Mouse (Mus musculus) WW6 (cell line): ENCODE measurements around the gene Ercc6.

Source experiments
- DNase-seq: peaks from one replicate; pipeline ENCODE4 v3.0.0-alpha.2; 2013; ENCODE audit warnings: low read depth, low spot score

The Ercc6 gene

DNA sequence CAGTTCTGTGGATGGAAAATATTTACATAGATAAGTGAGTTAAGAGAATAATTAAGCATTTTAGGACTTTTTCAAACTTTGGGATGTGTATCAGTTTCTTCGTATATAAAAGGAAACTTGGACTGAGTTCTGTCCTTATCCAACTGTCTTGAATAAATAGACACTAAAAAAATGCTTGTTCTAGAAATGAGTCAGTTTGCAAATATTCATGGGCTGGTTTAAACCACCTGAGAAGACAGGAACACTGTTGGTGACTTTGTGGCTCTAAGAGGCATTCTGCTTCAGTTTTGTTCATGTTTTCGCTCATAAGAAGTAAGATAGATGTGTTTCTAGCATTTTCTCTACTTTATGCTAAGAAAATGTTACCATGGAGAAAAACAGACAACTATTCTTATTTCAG is 5.2 kb downstream of the Ercc6 start:
- DNase-seq = no peak

DNA sequence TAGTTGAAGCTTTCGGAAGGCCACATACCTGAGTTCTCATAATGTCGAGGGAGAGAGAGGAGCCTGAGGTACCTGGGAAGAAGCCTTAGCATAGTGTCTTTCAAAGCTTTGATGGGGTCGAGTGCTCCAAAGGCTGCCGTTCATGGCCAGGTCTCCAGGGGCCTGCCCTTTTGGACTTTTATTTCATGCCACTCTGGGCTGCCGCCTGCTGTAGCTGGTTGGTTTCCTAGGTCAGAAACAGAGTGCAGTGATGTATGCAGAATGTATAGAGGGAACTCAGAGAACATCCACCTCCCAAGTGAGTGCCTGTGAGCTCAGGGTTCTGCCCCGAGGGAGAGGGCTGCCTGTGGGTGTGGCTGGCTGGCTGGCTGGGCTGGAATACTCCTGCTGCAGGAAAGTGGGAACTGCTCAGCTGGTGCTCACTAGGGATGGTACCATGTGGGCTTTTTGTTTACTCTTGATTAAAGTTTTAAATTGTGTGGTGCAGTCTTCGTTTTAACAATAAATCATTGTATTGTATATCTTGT is 7.1 kb downstream of the Ercc6 start:
- DNase-seq = no peak

DNA sequence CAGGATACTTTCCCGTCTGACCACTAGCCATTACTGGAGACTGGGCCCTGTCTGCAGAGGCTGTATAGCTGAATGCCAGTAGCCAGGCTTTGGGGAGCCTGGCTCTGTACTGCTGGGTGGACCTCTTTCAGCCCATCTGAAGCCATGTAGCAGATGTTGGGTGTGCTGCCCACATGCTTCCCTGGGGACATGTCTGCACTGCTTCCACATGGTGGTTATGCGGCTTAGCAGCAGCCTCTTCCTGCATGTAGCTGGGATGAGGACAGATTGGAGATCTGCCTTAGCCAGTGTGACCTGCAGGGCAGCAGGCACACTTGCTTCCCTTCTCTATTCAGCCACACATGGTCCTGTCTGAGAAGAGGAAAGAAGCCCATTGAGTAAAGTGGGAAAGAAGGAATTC is 9.0 kb downstream of the Ercc6 start:
- no peak for DNase-seq

DNA sequence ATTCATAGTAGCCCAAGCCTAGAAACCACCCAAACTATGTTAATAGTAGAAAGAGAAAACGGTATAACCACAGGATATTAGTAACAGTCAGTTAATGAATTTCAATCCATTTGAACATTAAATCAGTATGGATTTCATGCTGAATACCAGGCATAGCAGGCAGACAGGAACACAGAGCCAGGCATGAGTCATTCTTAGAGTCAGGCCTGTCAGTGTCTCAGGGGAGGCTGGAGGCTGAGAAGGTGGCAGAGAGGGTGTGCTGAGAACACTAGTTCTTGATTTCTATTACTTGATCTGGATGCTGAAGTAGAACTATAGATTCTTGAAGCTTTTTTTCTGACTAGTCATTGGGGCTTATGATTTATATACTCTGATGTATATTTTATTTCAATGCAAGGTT is 10.8 kb downstream of the Ercc6 start:
- no peak for DNase-seq

DNA sequence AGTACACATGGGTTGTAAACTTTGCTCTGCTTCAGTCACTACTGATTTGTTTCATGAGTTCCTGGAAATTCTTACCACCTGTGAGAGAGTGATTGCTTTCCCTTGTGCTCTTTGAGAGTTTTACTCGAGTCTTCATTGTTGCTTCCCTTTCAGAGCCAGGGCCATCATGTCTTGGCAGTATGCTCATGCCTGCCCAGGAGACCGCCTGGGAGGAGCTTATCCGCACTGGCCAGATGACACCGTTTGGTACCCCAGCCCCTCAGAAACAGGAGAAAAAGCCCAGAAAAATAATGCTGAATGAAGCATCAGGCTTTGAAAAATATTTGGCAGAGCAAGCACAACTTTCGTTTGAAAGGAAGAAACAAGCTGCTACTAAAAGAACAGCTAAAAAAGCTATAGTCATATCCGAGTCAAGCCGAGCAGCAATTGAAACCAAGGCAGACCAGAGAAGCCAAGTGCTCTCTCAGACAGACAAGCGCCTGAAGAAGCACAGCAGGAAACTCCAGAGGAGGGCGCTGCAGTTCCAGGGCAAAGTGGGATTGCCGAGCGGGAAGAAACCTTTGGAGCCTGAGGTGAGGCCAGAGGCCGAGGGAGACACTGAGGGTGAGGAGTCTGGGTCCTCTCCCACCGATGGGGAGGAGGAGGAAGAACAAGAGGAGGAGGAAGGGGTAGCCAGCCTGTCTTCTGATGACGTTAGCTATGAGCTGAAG is 12.8 kb downstream of the Ercc6 start:
- DNase-seq = no peak

GRCm38 (mm10) chr14:32527211-32527610 is 13.9 kb downstream of the Ercc6 start:
- no peak for DNase-seq

DNA sequence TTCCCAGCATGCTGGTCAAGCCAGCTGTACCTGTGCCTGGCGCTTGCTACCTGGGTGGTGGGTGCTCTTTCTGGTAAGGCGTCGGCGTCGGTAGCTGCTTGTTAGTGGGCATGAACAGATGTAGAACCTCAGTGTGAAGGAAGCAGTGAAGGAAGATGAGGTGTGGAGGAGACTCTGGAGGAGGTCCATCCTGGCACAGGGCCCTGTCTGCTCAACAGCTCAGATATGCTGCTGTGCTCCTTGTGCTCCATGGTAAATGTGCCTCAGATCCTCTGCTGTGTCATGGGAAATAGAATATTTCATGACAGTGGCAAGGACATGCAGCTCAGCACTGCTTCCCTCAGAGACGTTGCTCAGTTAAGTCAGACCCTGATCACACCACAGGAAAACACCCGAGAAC is 15.7 kb downstream of the Ercc6 start:
- no peak for DNase-seq

DNA sequence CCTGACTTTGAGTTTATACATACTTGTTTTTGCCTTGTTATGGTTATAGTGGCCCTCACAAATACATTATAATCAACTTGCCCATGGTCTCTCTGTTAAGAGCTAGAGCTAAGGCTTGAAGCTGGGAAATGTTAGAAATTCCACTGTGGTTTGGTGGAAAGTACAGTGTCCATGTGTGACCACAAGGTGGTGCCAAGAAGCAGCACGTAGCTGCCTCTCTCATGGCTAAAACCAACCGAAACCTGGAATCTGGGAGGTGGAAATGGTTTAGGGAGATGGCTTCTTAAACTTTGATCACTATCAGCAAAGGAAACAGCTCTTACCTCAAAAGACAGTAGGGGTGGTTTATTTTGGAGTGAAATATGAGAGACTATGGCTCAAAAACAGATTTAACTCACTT is 17.6 kb downstream of the Ercc6 start:
- DNase-seq = no peak

- DNase-seq = no peak
Observed at GRCm38 (mm10) chr14:32531371-32531770, 18.1 kb downstream of the Ercc6 start.

GRCm38 (mm10) chr14:32532381-32533147 is 19.2 kb downstream of the Ercc6 start:
- no peak for DNase-seq

DNA sequence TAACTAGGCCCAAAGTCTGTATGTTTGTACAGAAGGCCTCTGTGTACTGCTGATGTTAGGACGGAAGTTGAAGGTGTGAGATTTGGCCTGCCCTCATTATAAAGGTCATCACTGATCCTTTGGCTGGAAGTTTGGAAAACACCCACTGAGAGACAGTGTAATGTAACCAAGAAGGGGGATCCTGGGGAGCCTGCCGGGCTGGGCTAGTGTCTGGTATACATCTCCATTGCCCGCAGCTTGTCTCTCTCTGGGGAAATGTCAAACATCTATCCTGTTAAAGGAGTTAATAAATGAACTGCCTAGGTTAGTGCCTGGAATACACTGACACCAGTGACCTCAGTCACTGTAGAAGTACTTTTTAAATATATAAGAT is 19.8 kb downstream of the Ercc6 start:
- no peak for DNase-seq

DNA sequence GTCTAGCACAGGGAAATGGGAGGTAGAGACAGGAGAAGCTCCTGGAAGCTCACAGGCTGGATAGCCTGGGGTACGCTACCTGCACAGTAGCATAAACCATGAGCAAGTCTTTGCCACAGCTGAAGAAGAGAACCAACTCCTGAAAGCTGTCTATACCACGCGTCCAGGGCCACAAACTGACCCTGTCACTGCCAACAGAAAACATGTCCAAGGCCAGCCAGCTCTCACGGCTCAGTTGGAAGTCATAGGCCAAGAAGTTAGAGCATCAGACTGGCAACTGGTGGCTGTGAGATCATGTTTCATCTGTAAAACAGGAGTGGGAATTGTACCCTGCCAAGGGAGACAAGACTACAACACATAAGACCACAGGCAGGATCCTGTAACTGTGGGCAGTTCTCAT is 20.3 kb downstream of the Ercc6 start:
- no peak for DNase-seq

GRCm38 (mm10) chr14:32534137-32534536 is 20.8 kb downstream of the Ercc6 start:
- DNase-seq = no peak

DNA sequence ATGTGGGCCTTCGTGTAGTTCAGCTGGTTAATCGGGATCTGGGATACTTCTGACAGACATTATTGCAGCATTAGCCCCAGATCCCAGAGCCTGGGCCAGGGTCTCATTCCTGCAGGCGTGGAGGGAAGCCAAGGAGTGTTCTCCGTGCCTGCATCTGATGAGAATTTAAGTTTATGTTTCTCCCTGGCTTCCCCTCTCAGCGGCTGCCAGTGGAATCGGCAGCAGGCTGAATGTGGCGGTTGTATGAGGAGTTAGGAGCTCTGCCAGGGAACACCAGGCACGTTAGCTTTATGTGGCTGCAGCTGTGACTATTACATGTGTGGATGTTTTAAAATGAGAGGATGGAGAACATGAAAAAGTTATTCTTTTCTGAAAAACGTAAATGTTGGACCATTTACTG is 23.4 kb downstream of the Ercc6 start:
- no peak for DNase-seq

DNA sequence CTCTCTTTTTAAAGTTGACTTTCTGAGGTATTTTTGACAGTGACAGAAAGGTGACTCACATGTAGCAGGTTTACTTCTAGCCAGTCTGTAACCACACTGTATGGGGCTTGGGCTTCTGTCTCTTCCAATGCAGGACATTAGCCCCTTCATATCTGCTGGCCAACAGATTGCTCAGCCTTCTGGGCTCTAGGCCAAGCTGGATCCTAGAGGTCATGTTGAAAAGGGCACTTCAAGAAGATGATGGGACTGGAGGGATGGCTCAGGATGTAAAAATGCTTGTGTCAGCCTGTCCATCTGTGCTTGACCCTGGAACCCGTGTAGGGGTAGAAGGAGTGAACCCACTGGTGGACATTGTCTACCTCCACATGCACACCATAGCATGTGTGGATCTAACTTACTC is 24.8 kb downstream of the Ercc6 start:
- no peak for DNase-seq

DNA sequence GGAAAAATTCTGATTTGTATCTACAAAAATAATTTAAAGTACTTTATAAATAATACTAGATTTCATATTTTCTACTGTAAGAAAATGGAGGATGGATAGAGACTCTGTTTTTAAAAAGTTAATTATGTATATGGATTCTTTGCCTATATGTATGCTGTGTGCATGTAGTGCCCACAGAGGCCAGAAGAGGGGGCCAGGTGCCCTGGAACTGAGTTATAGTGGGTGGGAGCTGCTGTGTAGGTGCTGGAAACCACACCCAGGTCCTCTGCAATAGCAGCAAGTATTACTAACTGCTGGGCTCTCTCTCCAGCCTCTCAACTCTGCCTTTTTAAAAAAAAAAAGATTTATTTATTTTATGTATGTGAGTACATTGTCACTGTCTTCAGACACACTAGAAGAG is 29.8 kb downstream of the Ercc6 start:
- no peak for DNase-seq

DNA sequence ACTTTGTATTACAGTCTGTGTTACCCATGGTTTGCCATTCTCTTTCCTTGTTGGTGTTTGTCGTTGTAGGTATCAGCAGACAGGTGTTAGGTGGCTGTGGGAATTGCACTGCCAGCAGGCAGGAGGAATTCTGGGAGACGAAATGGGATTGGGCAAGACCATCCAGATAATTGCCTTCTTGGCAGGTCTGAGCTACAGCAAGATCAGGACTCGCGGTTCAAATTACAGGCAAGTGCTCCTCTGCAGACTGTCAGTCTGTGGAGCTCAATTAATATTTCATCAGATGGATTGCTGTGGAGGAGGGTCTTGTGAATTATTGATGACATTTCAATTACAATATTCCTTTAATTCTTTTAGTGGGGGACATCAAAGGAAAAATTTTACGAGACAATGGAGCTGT is 33.4 kb downstream of the Ercc6 start:
- no peak for DNase-seq

DNA sequence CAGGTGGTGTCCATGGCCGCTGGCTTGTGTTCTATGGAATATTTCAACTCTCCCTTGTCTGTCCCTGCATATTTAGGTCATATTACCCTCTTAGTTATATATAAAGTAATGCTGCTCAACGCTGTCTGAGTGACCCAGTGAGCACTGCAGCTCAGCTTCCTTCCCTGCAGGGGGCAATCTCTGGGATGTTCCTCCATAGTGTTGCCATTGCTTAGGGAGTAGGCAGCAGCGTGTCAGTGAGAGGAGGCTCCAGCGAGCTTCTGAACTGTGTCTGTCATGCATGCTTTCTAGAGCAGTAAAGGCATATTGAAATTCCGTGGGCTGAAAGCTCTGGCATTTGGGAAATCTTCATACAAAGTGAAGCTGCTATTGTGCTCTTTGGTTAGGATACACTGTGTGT is 38.5 kb downstream of the Ercc6 start:
- no peak for DNase-seq

DNA sequence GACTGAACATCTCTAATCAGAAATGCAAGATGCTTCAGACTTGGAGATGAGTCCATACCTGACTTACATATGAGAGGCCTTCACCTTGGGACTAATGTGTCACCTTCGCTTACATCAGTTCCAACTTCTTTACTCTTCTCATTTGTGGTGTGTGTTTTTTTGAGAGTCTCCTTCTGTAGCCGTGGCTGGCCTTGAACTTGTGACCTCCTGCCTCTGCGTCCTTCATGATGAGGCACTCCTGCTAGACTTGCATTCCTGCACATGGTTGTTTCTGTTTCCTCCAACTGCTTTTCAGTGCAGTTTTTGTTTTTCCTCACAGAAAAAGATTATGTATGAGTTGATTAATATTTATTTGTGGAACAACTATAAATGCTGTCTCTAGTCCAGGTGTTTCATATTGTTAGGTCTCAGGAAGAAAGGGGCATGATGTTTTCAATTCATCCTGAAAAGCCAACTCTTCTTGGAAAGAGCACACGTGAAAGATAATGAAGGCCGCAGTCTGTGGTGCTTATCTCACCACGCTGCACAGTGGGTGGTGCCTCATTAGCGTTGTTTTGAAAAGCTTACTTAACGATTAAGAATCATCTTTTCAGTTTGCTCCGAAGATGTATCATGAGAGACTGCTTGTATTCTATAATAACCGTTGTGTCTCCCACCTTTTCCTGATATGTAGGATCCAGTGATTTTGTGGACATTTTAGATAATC is 40.0 kb downstream of the Ercc6 start:
- no peak for DNase-seq

GRCm38 (mm10) chr14:32554860-32555526 is 41.7 kb downstream of the Ercc6 start:
- DNase-seq = no peak

GRCm38 (mm10) chr14:32561428-32561827 is 48.1 kb downstream of the Ercc6 start:
- no peak for DNase-seq

DNA sequence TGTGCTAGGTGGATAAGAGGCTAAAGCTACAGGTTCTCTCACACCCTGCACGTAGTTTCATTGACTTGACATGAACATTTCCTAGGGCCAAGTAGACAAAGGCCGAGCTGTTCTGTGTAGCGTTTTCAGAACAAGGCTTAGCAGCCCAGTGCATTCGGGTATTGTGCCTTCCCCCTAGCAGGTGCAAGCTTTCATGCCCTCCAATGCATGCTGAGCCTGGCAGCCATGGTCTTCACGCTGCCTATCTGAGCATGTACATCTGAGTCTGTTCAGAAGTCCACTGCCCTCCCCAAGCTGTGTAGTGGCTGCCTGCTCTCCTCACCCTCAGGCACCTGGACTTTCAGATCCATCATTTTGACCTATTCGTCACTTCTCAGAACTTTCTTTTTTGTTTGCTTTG is 50.3 kb downstream of the Ercc6 start:
- no peak for DNase-seq
